Mouse (Mus musculus) CH12.LX (cell line): ENCODE data around the gene Fli1. TPM values are rescaled to one million over a fixed set of nuclear protein-coding genes. Genes with fewer than 3 reads are reported as not detected.

Experiments
- DNase-seq: peaks from one replicate; pipeline ENCODE4 v3.0.0-alpha.2; 2013; ENCODE audit errors: extremely low read depth
- H3K27ac ChIP-seq: 2 replicates; pipeline ENCODE4 v1.5.1; 2012; ENCODE audit warnings: low read depth, mild to moderate bottlenecking, control low read depth, moderate library complexity; ENCODE audit not compliant: insufficient read depth
- H3K27me3 ChIP-seq: replicated peaks from 2 replicates; pipeline ENCODE3; 2012; ENCODE audit warnings: inconsistent platforms
- H3K36me3 ChIP-seq, 2 experiments: replicated peaks in 1 of 2; 2 replicates each; pipeline versions ENCODE3 to v1.6.1; 2012; ENCODE audit warnings: inconsistent platforms in 1 of 2, low read length in 1 of 2, mild to moderate bottlenecking in 1 of 2, mixed read lengths in 1 of 2, moderate library complexity in 1 of 2; ENCODE audit not compliant: control insufficient read depth in 1 of 2, insufficient read depth in 1 of 2
- H3K4me1 ChIP-seq, 2 experiments: 2 replicates each; pipeline ENCODE4 v1.6.1; 2012; ENCODE audit warnings: inconsistent platforms in 1 of 2, moderate library complexity in 1 of 2; ENCODE audit not compliant: insufficient read depth in 2 of 2, control insufficient read depth in 1 of 2
- H3K4me2 ChIP-seq: 2 replicates; pipeline ENCODE4 v1.6.1; 2012; ENCODE audit warnings: low read depth, mild to moderate bottlenecking, control low read depth; ENCODE audit not compliant: poor library complexity, insufficient read depth, severe bottlenecking
- H3K4me3 ChIP-seq, 3 experiments: fragments of 150-350 bp in 1 of 3; sonication (generic) in 1 of 3; replicated peaks in 1 of 3; 2 replicates each; pipeline versions ENCODE3 to v1.5.1; 2011 to 2012; ENCODE audit warnings: low read depth in 2 of 3, low read length in 2 of 3, mild to moderate bottlenecking in 2 of 3, moderate library complexity in 2 of 3, control low read depth in 1 of 3, improper control_type of control experiment in 1 of 3, inconsistent platforms in 1 of 3, mixed read lengths in 1 of 3; ENCODE audit not compliant: poor library complexity in 1 of 3
- H3K79me2 ChIP-seq: replicated peaks from 2 replicates; pipeline ENCODE4 v1.6.1; 2012; ENCODE audit warnings: mild to moderate bottlenecking, moderate library complexity; ENCODE audit not compliant: control insufficient read depth, poor library complexity, insufficient read depth, severe bottlenecking; ENCODE audit errors: extremely low read depth
- H3K9ac ChIP-seq: 2 replicates; pipeline ENCODE4 v1.6.1; 2012; ENCODE audit warnings: low read depth, mild to moderate bottlenecking, control low read depth, moderate library complexity; ENCODE audit not compliant: insufficient read depth
- H3K9me3 ChIP-seq: replicated peaks from 2 replicates; pipeline ENCODE3; 2012; ENCODE audit warnings: low read length, inconsistent platforms, mixed read lengths
- BHLHE40 ChIP-seq: IDR thresholded peaks from 2 replicates; pipeline ENCODE4 v1.6.1; 2011; ENCODE audit warnings: mild to moderate bottlenecking, low read depth, low read length, improper control_type of control experiment
- CHD1 ChIP-seq: IDR thresholded peaks from 2 replicates; pipeline ENCODE4 v1.6.1; 2012; ENCODE audit warnings: low read depth, low read length, improper control_type of control experiment, inconsistent platforms
- CHD2 ChIP-seq: IDR thresholded peaks from 2 replicates; pipeline ENCODE4 v1.6.1; 2011; ENCODE audit warnings: low read length, improper control_type of control experiment
- EP300 ChIP-seq: IDR thresholded peaks from 2 replicates; pipeline ENCODE4 v1.6.1; 2011; ENCODE audit warnings: low read length, improper control_type of control experiment
- ETS1 ChIP-seq: conservative IDR thresholded peaks from 2 replicates; pipeline ENCODE4 v1.6.1; 2012; ENCODE audit warnings: low read depth, mild to moderate bottlenecking, inconsistent platforms, low read length, improper control_type of control experiment, moderate library complexity
- GABPA ChIP-seq: IDR thresholded peaks from 2 replicates; pipeline ENCODE4 v1.6.1; 2012; ENCODE audit warnings: low read depth, low read length, improper control_type of control experiment, inconsistent platforms; ENCODE audit not compliant: insufficient replicate concordance
- KAT2A ChIP-seq: IDR thresholded peaks from 2 replicates; pipeline ENCODE4 v1.6.1; 2012; ENCODE audit warnings: low read length, improper control_type of control experiment, inconsistent platforms; ENCODE audit not compliant: insufficient replicate concordance
- MAFK ChIP-seq: IDR thresholded peaks from 2 replicates; pipeline ENCODE4 v1.6.1; 2011; ENCODE audit warnings: low read length, improper control_type of control experiment; ENCODE audit not compliant: insufficient replicate concordance
- MXI1 ChIP-seq: IDR thresholded peaks from 2 replicates; pipeline ENCODE4 v1.6.1; 2011; ENCODE audit warnings: mild to moderate bottlenecking, low read depth, low read length, improper control_type of control experiment
- NRF1 ChIP-seq: IDR thresholded peaks from 2 replicates; pipeline ENCODE4 v1.6.1; 2014; ENCODE audit warnings: low read depth, mild to moderate bottlenecking, inconsistent platforms, low read length, improper control_type of control experiment, moderate library complexity
- POLR2A ChIP-seq: IDR thresholded peaks from 2 replicates; pipeline ENCODE4 v1.6.1; 2011; ENCODE audit warnings: low read depth, mild to moderate bottlenecking, improper control_type of control experiment, low read length
- RAD21 ChIP-seq: IDR thresholded peaks from 2 replicates; pipeline ENCODE4 v1.6.1; 2011; ENCODE audit warnings: low read depth, mild to moderate bottlenecking, low read length, improper control_type of control experiment, moderate library complexity
- SMC3 ChIP-seq: IDR thresholded peaks from 2 replicates; pipeline ENCODE4 v1.6.1; 2011; ENCODE audit warnings: low read depth, low read length, improper control_type of control experiment
- TBP ChIP-seq: conservative IDR thresholded peaks from 2 replicates; pipeline ENCODE4 v1.6.1; 2011; ENCODE audit warnings: low read depth, low read length, improper control_type of control experiment
- UBTF ChIP-seq: IDR thresholded peaks from 2 replicates; pipeline ENCODE4 v1.6.1; 2012; ENCODE audit warnings: low read depth, mild to moderate bottlenecking, inconsistent platforms, low read length, improper control_type of control experiment, moderate library complexity
- USF1 ChIP-seq: IDR thresholded peaks from 2 replicates; pipeline ENCODE4 v1.6.1; 2014; ENCODE audit warnings: low read depth, mild to moderate bottlenecking, inconsistent platforms, low read length, improper control_type of control experiment
- ZKSCAN1 ChIP-seq: IDR thresholded peaks from 2 replicates; pipeline ENCODE4 v1.6.1; 2012; ENCODE audit warnings: low read depth, inconsistent platforms, low read length, improper control_type of control experiment, borderline replicate concordance
- ZMIZ1 ChIP-seq: IDR thresholded peaks from 2 replicates; pipeline ENCODE4 v1.6.1; 2012; ENCODE audit warnings: low read depth, mild to moderate bottlenecking, inconsistent platforms, low read length, improper control_type of control experiment
- ZNF384 ChIP-seq: IDR thresholded peaks from 2 replicates; pipeline ENCODE4 v1.6.1; 2012; ENCODE audit warnings: low read depth, low read length, improper control_type of control experiment, inconsistent platforms
- dilution Hi-C: fragments of 300-500 bp; cut with MboI; formaldehyde crosslinking; loops from 2 replicates; pipeline ENCODE4 v1.14.3; 2020; ENCODE audit warnings: low sequenced_read_pairs; ENCODE audit not compliant: extremely low pct_unique_long_range_greater_than_20kb, extremely low pct_ligation_motif_present
- in situ Hi-C: fragments of 300-500 bp; cut with MboI; formaldehyde crosslinking; loops from 3 replicates; pipeline ENCODE4 v1.14.3; 2019; ENCODE audit warnings: low sequenced_read_pairs, low pct_ligation_motif_present, low pct_unique_long_range_greater_than_20kb, mixed read lengths
- polyA plus RNA-seq: library from polyadenylated mRNA; unstranded; fragments of >175 nt; gene quantifications from 2 replicates; pipeline ENCODE4 v1.2.1, GENCODE M21; 2012; ENCODE audit warnings: low read depth; ENCODE audit not compliant: insufficient read length
- total RNA-seq, 2 experiments: library from RNA; depleted of rRNA; stranded (reverse); fragments of 300-350 nt in 1 of 2; fragments of >200 nt in 1 of 2; gene quantifications; 2 replicates each; pipeline ENCODE4 v1.2.3; 2012 to 2014

Gene Fli1
- total and polyA plus RNA-seq, 3 experiments: 20.3 to 29.3 (median 20.8) TPM

DNA sequence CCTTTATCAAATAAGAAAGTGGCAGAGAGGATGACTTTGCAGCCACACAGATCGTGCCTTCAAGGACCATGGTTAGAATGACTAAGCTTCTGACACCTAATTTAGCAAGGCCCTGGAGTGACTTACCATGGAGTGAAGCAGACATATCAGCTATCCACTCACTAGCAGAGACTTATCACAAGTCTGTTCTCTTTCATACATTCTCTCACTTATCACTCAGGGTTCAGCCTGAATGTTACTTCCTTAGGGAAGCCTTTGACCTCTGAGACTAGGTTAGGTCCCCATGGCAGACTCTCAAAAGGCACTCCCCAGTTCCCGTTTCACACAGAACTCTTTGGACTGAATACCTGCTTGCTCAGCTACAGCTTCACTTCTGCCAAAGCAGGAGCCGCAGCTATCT, 21.3 kb downstream of the Fli1 start:
- Histone ChIP-seq H3K27ac (no peak overlapping the region), H3K9ac (no peak overlapping the region), H3K4me3 (no peak overlapping the region), H3K79me2 (peaks cover 65% of the 10 kb centered on the region), H3K4me2 (no peak overlapping the region), H3K4me1 (peaks cover 13 to 91% of the 10 kb centered on the region in 2 experiments), H3K27me3 (no peaks in the 10 kb centered on the region), H3K9me3 (no peaks in the 10 kb centered on the region), H3K36me3 (peaks cover 4 to 57% of the 10 kb centered on the region in 2 experiments)
- TF ChIP-seq CHD2: no peak
- no peak for TF ChIP-seq KAT2A
- TF ChIP-seq ETS1: no peak
- no peak for TF ChIP-seq MXI1
- TF ChIP-seq RAD21: no peak
- no peak for TF ChIP-seq ZMIZ1
- TF ChIP-seq EP300: no peak
- no peak for TF ChIP-seq CHD1
- in situ Hi-C loops: no loop called here
- dilution Hi-C loops: no loop called here
- no peak for DNase-seq

GRCm38 (mm10) chr9:32520821-32521220, 21.8 kb downstream of the Fli1 start:
- Histone ChIP-seq H3K9me3 (no peaks in the 10 kb centered on the region), H3K27me3 (no peaks in the 10 kb centered on the region), H3K27ac (no peak overlapping the region), H3K9ac (no peak overlapping the region), H3K4me3 (no peak overlapping the region), H3K36me3 (peaks cover 4 to 56% of the 10 kb centered on the region in 2 experiments), H3K79me2 (peaks cover 64% of the 10 kb centered on the region), H3K4me1 (peaks cover 13 to 92% of the 10 kb centered on the region in 2 experiments), H3K4me2 (no peak overlapping the region)
- DNase-seq: no peak
- dilution Hi-C loops (no loop called here), in situ Hi-C loops (no loop called here)
- TF ChIP-seq SMC3 (no peak), MAFK (no peak), ZKSCAN1 (no peak), GABPA (no peak), UBTF (no peak), TBP (no peak), POLR2A (no peak), NRF1 (no peak), USF1 (no peak), ZNF384 (no peak), BHLHE40 (no peak)
